Mouse (Mus musculus) liver, postnatal 0 days (tissue): ENCODE measurements around the gene Map4k5.

Source experiments
- CTCF ChIP-seq: sonication (generic); IDR thresholded peaks from 2 replicates; pipeline ENCODE4 v1.5.1; 2016; ENCODE audit warnings: antibody characterized with exemption, low read depth
- EP300 ChIP-seq: IDR thresholded peaks from 2 replicates; pipeline ENCODE4 v1.6.1; 2016; ENCODE audit warnings: antibody characterized with exemption, low read depth, mild to moderate bottlenecking

DNA sequence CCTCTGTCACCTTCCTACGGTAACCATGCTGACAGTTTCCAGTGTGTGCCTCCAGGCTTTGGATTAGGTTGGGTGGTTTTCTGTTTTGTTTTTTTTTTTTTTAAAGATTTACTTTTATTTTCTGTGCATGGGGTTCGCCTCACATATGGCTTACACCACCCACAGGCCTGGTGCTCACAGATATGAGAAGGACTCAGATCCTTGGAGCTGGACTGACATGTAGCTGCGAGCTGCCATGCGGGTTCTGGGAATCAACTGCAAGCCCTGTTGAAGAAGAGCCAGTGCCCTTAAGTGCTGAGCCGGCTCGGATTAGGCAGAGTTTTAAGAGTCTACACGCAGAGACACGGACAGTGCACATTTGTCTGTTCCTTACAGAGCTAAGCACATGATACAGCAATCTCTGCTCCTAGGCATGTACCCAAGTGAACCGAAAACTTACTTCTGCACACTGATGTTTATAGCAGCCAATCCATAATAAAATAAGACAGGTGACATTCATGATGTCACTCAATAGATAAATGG, 15.1 kb downstream of the Map4k5 start:
- TF ChIP-seq EP300: no peak
- no peak for TF ChIP-seq CTCF
